Mouse (Mus musculus) layer of hippocampus, adult 11-12 months (tissue): ENCODE results near the gene Ube2cbp.

Experiments used
- DNase-seq: peaks from one replicate; pipeline ENCODE4 v3.0.0; 2022; ENCODE audit warnings: low spot score

The Ube2cbp gene

GRCm38 (mm10) chr9:86315700-86316099 lies 149.1 kb downstream of the Ube2cbp start:
- no peak for DNase-seq

GRCm38 (mm10) chr9:86308616-86309015 lies 156.1 kb downstream of the Ube2cbp start:
- no peak for DNase-seq

- no peak for DNase-seq
Measured at GRCm38 (mm10) chr9:86306556-86306955, 158.2 kb downstream of the Ube2cbp start.

GRCm38 (mm10) chr9:86301407-86301806 lies 163.3 kb downstream of the Ube2cbp start:
- no peak for DNase-seq

GRCm38 (mm10) chr9:86298596-86298995 lies 166.2 kb downstream of the Ube2cbp start:
- DNase-seq: no peak

GRCm38 (mm10) chr9:86298131-86298530 lies 166.6 kb downstream of the Ube2cbp start:
- DNase-seq: no peak

- no peak for DNase-seq
Measured at GRCm38 (mm10) chr9:86296683-86297638, 167.8 kb downstream of the Ube2cbp start.

GRCm38 (mm10) chr9:86287570-86287954 lies 177.2 kb downstream of the Ube2cbp start:
- no peak for DNase-seq

- DNase-seq: peak; percentile 10
Measured at GRCm38 (mm10) chr9:86286830-86287569, 177.8 kb downstream of the Ube2cbp start.

GRCm38 (mm10) chr9:86282555-86282954 lies 182.2 kb downstream of the Ube2cbp start:
- no peak for DNase-seq

GRCm38 (mm10) chr9:86281147-86281467 lies 183.6 kb downstream of the Ube2cbp start:
- no peak for DNase-seq

GRCm38 (mm10) chr9:86280461-86281146 lies 184.1 kb downstream of the Ube2cbp start:
- DNase-seq: no peak

- DNase-seq: no peak
Measured at GRCm38 (mm10) chr9:86269541-86269940, 195.2 kb downstream of the Ube2cbp start.

GRCm38 (mm10) chr9:86266658-86267057 lies 198.1 kb downstream of the Ube2cbp start:
- no peak for DNase-seq
